Mouse (Mus musculus) heart, adult 9 months (tissue): ENCODE data around the gene Ssu72.
"Not testable (repeated sequence)": the region's sequence is repeated elsewhere in the genome, so short reads cannot be mapped to it uniquely, and the experiment has no call there.

ENCODE experiments used
- DNase-seq, 2 experiments: peaks; one replicate each; pipeline ENCODE4 v3.0.0; 2022; ENCODE audit warnings: low spot score in 2 of 2

Ssu72 gene

DNA sequence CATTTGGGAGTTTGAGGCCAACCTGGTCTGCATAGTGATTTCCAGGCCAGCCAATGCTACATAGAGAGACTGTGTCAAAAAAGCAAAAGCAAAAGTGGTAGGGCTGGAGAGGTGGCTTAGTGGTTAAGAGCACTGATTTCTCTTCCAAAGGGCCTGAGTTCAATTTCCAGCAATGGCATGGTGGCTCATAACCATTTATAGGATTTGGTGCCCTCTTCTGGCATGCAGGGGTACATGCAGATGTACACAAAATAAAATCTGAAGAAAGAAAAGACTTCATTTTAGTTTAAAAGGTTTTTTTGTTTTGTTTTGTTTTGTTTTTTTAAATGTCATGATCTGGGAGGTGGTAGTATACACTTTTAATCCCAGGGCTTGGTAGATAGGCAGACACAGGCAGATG lies 4.2 kb upstream of the Ssu72 start:
- no peak for DNase-seq

DNA sequence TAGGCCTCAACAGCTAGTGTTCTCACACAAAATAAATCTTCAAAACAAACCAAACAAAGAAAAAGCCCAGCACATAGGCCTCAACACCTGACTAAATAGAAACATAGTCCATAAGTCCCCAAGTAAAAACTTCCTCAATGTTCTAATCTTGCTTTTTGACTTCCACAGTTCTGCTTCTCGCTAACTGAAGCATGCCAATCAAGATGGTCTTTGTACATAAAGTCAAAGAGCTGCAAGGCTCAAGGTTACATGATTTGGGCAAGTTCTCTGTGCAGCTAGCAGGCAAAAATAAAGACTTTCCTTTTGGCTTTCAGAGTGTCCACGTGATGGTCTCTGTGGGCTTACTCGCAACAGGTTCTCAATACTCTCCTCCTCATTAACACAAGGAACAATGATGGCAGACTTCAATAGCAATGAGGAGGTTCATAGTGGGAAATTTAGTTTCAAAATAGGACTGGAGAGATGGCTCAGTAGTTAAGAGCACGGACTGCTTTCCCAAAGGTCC lies 1.1 kb upstream of the Ssu72 start:
- no peak for DNase-seq

DNA sequence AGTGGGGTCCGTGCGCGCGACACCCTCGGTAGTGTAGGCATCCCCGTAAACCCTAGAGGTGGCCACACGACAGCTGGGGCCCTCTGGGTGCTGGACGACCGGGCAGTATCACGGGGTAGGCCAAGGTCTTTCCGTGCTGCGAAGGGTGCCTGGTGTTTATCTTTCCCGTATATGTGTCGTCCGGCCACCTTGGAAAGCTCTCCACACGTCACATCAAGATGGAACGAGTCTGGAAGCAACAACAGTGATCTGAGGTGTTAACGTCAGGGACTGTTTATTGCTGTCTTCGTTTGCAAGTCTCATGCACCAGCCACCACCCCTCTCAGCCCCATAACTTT lies 961 bp downstream of the Ssu72 start:
- peak in 1 of 2 experiments; percentile 5 for DNase-seq

- no peak for DNase-seq
Observed at GRCm38 (mm10) chr4:155708582-155708981, 4.0 kb downstream of the Ssu72 start.

- DNase-seq: no peak
Observed at GRCm38 (mm10) chr4:155708988-155709387, 4.4 kb downstream of the Ssu72 start.

- DNase-seq: peak in 1 of 2 experiments; percentile 26
Observed at GRCm38 (mm10) chr4:155710521-155711252, 6.1 kb downstream of the Ssu72 start.

DNA sequence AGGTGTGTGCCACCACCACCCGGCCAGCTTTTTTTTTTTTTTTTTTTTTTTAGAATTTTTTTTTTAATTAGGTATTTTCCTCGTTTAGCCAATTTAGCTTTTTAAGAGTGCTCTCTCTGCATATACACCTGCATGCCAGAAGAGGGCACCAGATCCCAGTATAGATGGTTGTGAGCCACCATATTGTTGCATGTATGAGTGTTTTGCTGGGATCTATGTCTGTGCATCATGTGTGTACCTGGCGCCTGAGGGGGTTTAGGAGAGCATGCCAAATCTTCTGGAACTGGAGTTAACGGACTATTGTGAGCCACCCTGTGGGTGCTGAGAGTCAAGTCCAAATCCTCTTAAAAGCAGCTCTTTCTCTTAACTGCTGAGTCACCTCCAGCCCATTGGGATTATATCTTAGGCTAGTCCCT lies 17.1 kb downstream of the Ssu72 start:
- peak in 1 of 2 experiments; percentile 19 for DNase-seq

DNA sequence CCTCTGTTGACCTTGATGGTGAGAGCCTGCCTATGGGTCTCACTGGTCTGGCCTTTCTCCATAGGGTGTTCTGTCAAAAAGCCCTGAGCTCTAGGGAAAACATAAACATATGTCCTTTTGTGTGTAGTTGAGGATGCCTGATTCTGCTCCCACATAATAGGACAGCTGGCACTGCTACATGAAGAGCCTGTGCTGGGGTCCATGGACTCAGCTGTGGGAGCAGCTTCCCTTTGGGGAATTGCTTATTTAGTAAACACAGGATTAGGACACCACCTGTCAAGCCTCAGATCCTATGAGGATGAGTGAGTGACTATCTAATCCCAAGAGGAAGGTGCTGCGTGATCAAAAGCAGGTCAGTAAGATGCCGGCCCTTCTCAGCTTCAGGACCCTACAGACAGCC lies 23.4 kb downstream of the Ssu72 start:
- DNase-seq: no peak

- no peak for DNase-seq
Observed at GRCm38 (mm10) chr4:155733267-155733666, 28.7 kb downstream of the Ssu72 start.

DNA sequence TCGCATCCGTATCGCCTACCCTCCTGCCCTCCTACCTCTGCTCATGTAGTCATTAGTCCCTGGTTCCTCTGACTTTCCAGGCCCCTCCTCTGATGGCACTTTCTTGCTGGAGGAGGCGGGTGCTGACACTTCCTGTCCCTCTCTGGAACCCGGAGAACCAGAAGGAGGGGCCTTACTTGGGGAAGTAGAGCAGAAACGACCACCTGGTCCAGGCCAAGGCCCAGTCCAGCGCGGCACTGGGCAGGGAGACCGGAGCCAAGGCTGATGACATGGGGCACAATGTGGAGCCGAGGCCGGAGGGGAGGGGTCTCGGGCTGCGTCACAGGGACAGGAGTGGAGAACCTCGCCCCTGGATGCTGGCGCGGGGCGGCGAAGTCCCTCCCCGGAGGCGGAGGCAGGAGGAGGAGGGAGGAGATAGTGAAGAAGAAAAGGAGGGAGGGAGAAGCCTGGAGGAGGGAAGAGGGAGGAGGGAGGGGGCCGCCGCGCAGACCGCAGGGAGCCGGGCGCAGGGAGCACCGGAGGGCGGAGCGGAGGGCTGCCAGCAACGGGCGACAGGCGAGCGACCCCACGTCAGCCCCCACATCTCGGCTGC lies 29.8 kb downstream of the Ssu72 start, which contains the start of gene Tmem240:
TSS of gene Tmem240 (plus strand) at position 451 of the 592 bp plus-strand sequence.
- DNase-seq: peak; percentile 89 to 91

DNA sequence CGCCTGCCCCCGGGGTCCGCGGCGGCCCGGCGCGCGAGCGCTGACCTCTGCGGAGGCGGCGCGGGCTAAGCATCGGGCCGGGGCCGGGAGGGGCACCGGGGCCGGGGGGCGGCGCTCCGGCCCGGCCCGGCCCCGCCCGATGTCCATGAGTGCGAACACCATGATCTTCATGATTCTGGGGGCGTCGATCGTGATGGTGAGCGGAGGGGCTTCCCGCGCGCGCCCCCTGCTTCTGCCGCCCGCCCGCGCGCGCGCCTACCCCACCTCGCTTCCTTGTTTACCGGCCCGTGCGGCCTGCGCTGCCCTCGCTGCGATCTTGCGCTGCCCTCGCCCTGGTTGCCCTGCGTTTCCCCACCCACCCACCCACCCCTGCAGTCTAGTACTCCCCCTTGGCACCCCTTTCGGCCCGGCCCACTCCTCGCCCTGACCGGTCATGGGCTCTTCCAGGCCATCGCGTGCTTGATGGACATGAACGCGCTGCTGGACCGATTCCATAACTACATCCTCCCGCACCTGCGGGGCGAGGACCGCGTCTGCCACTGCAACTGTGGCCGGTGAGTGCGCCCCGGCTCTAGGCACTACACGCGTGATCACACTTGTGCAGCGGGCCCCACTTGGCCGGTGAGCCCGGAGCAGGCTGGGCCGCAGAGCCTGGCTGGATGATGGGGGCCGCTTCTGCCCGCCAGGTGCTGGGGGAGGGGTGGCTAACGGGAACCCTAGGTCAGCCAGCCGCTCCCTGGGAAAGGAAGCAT lies 30.5 kb downstream of the Ssu72 start:
- DNase-seq: peak; percentile 32 to 65

GRCm38 (mm10) chr4:155735788-155736187 lies 31.2 kb downstream of the Ssu72 start:
- DNase-seq: no peak

DNA sequence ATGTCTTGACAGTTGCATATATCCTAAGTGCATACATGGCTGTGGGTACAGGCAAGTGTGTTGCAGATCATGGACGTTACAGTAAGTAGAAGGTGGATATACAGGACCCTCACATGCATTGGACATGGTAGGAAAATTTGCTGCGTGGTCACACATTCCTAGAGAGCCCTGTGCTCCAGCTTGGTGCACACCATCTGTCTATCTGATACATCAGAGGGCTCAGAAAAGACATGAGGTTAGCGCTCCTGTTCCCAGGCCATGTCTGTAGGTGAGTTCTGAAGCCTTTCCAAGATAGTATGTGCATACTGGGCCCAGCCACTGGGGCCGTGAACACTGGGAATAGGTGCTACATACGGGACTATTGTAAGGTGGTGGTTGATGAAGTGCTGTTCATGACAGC lies 31.8 kb downstream of the Ssu72 start:
- no peak for DNase-seq

DNA sequence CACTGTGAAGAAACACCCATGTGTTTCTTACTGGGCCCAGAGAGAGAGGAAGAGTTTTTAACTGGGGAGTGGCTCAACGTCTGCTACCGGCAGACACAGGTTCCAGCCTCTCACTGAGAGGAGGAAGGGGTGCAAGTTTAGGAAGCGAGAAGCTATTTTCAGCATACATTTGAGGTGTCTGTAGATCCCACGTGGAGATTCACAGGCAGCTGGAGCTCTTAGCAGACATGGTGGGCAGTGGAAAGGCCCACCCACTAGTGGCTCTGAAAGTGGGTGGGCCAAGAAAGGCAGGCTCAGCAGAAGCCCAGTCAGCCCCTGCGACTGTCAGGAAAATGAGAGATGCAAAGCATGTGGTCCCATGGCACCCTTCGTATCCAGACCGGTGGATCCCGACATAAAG lies 33.7 kb downstream of the Ssu72 start:
- no peak for DNase-seq

GRCm38 (mm10) chr4:155739152-155739551 lies 34.6 kb downstream of the Ssu72 start:
- DNase-seq: no peak

GRCm38 (mm10) chr4:155739741-155740636 lies 35.4 kb downstream of the Ssu72 start:
- DNase-seq: peak in 1 of 2 experiments; percentile 11

GRCm38 (mm10) chr4:155740681-155741080 lies 36.1 kb downstream of the Ssu72 start:
- DNase-seq: not testable (repeated sequence)

- no peak for DNase-seq
Observed at GRCm38 (mm10) chr4:155742684-155743083, 38.1 kb downstream of the Ssu72 start.

DNA sequence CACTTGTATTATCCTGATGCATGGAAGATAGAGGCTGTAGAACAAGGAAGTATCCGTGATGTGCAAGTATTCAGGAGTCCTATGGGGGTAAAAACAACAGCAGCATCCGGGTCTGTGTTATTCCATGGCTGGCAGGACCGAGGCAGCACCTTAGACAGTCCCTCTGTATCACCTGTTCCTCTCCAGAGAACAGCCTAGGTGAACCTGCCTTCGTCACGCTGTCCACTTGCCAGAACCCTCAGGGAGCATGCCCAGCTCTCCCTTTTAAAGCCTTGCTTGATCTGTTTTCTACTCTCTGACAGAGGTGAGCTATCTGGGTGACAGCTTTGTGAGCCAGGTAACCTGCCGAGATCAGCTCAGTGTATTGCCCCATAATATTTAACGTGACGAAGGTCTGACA lies 39.9 kb downstream of the Ssu72 start:
- no peak for DNase-seq

DNA sequence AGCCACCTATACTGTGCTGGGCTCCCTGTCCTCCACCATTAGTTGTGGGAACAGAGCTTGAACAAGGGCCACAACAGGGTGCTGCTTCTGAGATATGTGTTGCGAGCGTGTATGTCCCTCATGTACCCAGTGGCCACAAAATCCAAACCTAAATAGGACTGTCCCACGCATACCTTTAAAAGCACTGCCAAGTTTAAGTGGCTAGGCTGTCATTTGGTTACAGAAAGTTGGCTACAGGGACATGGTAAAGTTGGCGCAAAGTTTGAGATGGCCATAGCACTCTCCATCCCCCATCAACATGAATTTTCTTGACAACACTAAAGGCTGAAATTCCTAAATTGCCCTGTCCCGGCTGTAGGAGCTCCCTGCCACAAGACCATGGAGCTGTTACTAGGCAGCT lies 40.5 kb downstream of the Ssu72 start:
- no peak for DNase-seq

- DNase-seq: no peak
Observed at GRCm38 (mm10) chr4:155746036-155746548, 41.5 kb downstream of the Ssu72 start.
